Mouse (Mus musculus): ENCODE data around the gene Pet100. TPM values are rescaled to one million over a fixed set of nuclear protein-coding genes. Genes with fewer than 3 reads are reported as not detected.

Pet100 gene
- polyA plus RNA-seq, 1 experiment, result 23.6 TPM

DNA sequence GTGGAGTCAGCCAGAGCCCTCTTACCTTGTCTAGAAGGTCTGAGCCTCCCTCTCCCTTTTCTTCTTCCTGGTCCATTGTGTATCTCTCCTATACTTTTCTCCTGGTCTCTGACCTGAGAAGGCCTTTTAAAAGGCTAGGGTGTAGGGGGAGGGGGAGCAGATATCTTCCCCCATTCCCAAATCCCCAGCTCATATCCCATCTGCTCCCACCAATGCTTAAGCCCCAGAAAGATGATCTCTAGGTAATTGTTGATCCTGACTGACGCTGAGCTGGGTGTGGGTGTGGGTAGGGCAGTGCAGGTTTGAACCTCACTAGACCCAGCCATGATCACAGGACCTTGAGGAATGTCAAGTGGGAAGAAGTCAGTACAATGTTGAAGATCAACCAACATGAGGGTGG, 4.1 kb downstream of the Pet100 start, which contains the start of gene Pcp2:
Gene Pcp2, minus strand, starts transcription at position 101 of the 400 bp plus-strand sequence.
- Histone ChIP-seq H3K4me1 (ENCODE audit: control insufficient read depth, insufficient read depth, low read length) (peaks cover 4% of the 10 kb centered on the region), H3K27me3 (ENCODE audit: control insufficient read depth, insufficient read depth, low read length) (no peaks in the 10 kb centered on the region), H3K27ac (ENCODE audit: control insufficient read depth, insufficient read depth, low read depth, low read length) (no peak within 1 kb of the TSS), H3K36me3 (ENCODE audit: control insufficient read depth, insufficient read depth, low read length) (no peaks in the 10 kb centered on the region), H3K4me3 (ENCODE audit: control insufficient read depth, low read depth, low read length) (no peak within 1 kb of the TSS)
- TF ChIP-seq CTCF (IDR thresholded peaks at IDR 0.05; ENCODE audit: control insufficient read depth, insufficient read depth, insufficient replicate concordance, low read depth, low read length) (no peak), POLR2A (IDR thresholded peaks at IDR 0.05; ENCODE audit: control insufficient read depth, low read depth, low read length) (no peak)

- Histone ChIP-seq H3K4me1 (ENCODE audit: control insufficient read depth, insufficient read depth, low read length) (peaks cover 6% of the 10 kb centered on the region), H3K4me3 (ENCODE audit: control insufficient read depth, low read depth, low read length) (no peak overlapping the region), H3K36me3 (ENCODE audit: control insufficient read depth, insufficient read depth, low read length) (no peaks in the 10 kb centered on the region), H3K27me3 (ENCODE audit: control insufficient read depth, insufficient read depth, low read length) (no peaks in the 10 kb centered on the region), H3K27ac (ENCODE audit: control insufficient read depth, insufficient read depth, low read depth, low read length) (no peak overlapping the region)
- no peak for TF ChIP-seq CTCF (IDR thresholded peaks at IDR 0.05; ENCODE audit: control insufficient read depth, insufficient read depth, insufficient replicate concordance, low read depth, low read length)
- TF ChIP-seq POLR2A (IDR thresholded peaks at IDR 0.05; ENCODE audit: control insufficient read depth, low read depth, low read length), result no peak
Observed at GRCm38 (mm10) chr8:3626971-3627370, 5.6 kb downstream of the Pet100 start.

GRCm38 (mm10) chr8:3628014-3628413, 6.7 kb downstream of the Pet100 start:
- Histone ChIP-seq H3K27ac (ENCODE audit: control insufficient read depth, insufficient read depth, low read depth, low read length) (no peak overlapping the region), H3K36me3 (ENCODE audit: control insufficient read depth, insufficient read depth, low read length) (no peaks in the 10 kb centered on the region), H3K4me1 (ENCODE audit: control insufficient read depth, insufficient read depth, low read length) (peaks cover 4% of the 10 kb centered on the region; the same call in 1 of the 2 replicates), H3K27me3 (ENCODE audit: control insufficient read depth, insufficient read depth, low read length) (no peaks in the 10 kb centered on the region), H3K4me3 (ENCODE audit: control insufficient read depth, low read depth, low read length) (no peak overlapping the region)
- TF ChIP-seq POLR2A (IDR thresholded peaks at IDR 0.05; ENCODE audit: control insufficient read depth, low read depth, low read length) (no peak), CTCF (IDR thresholded peaks at IDR 0.05; ENCODE audit: control insufficient read depth, insufficient read depth, insufficient replicate concordance, low read depth, low read length) (no peak)

- peaks cover 4% of the 10 kb centered on the region; the same call in 1 of the 2 replicates for H3K4me1 ChIP-seq (ENCODE audit: control insufficient read depth, insufficient read depth, low read length)
- TF ChIP-seq POLR2A (IDR thresholded peaks at IDR 0.05; ENCODE audit: control insufficient read depth, low read depth, low read length) (peak; percentile 64), CTCF (IDR thresholded peaks at IDR 0.05; ENCODE audit: control insufficient read depth, insufficient read depth, insufficient replicate concordance, low read depth, low read length) (no peak)
- H3K27ac ChIP-seq (ENCODE audit: control insufficient read depth, insufficient read depth, low read depth, low read length), result no peak within 1 kb of the TSS
- no peaks in the 10 kb centered on the region for H3K27me3 ChIP-seq (ENCODE audit: control insufficient read depth, insufficient read depth, low read length)
- peak within 1 kb of the TSS; percentile 73 for H3K4me3 ChIP-seq (ENCODE audit: control insufficient read depth, low read depth, low read length)
- H3K36me3 ChIP-seq (ENCODE audit: control insufficient read depth, insufficient read depth, low read length), result no peaks in the 10 kb centered on the region
Observed at GRCm38 (mm10) chr8:3630647-3631477, 9.5 kb downstream of the Pet100 start, which contains the start of gene Stxbp2. Stxbp2 (plus strand) TSS chr8:3630955.

DNA sequence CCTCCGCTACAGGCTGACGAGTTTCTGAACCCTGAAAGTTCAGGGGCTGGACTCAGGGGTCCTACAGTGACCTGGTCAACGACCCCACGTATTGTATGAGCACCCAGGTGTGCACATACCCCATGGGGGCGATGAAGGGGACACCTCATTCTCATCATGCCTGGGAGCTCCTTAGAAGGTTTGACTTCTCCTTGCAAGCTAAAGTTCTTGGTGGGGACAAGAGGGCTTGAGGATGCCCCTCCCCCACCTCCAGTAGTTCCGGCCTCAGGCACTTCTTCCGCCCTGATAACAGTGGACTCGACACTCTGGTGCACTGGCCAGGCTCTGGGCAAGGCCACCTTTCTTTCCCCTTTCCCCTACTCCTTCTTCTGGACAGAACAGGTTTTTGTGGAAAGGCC, 10.1 kb downstream of the Pet100 start:
- H3K27ac ChIP-seq (ENCODE audit: control insufficient read depth, insufficient read depth, low read depth, low read length), result no peak overlapping the region
- no peak for TF ChIP-seq CTCF (IDR thresholded peaks at IDR 0.05; ENCODE audit: control insufficient read depth, insufficient read depth, insufficient replicate concordance, low read depth, low read length)
- no peak for TF ChIP-seq POLR2A (IDR thresholded peaks at IDR 0.05; ENCODE audit: control insufficient read depth, low read depth, low read length)
- no peaks in the 10 kb centered on the region for H3K27me3 ChIP-seq (ENCODE audit: control insufficient read depth, insufficient read depth, low read length)

DNA sequence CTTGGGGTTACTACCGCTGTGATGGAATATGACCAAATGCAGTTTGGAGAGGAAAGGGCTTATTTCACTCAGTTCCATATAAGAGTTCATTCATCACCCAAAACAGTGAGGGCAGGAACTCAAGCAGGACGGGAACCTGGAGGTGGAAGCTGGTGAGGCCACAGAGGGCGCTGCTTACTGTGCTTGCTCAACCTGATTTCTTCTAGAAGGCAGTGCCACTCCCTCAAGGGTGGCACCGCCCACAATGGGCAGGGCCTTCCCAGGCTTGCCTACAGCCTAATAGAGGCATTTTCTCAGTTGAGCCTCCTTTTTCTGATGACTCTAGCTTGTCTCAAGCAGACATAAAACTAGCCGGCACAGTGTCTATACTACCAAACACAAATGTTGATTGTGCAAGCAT, 24.5 kb downstream of the Pet100 start:
- Histone ChIP-seq H3K27me3 (ENCODE audit: control insufficient read depth, insufficient read depth, low read length) (no peaks in the 10 kb centered on the region), H3K4me3 (ENCODE audit: control insufficient read depth, low read depth, low read length) (no peak overlapping the region), H3K36me3 (ENCODE audit: control insufficient read depth, insufficient read depth, low read length) (no peaks in the 10 kb centered on the region), H3K27ac (ENCODE audit: control insufficient read depth, insufficient read depth, low read depth, low read length) (no peak overlapping the region), H3K4me1 (ENCODE audit: control insufficient read depth, insufficient read depth, low read length) (no peaks in the 10 kb centered on the region)
- no peak for TF ChIP-seq POLR2A (IDR thresholded peaks at IDR 0.05; ENCODE audit: control insufficient read depth, low read depth, low read length)
- no peak for TF ChIP-seq CTCF (IDR thresholded peaks at IDR 0.05; ENCODE audit: control insufficient read depth, insufficient read depth, insufficient replicate concordance, low read depth, low read length)

More for the DNA sequence above, 10.1 kb downstream of the Pet100 start:
- H3K4me1 ChIP-seq (ENCODE audit: control insufficient read depth, insufficient read depth, low read length), result peaks cover 4% of the 10 kb centered on the region; the same call in 1 of the 2 replicates
- peak overlapping the region; percentile 73 for H3K4me3 ChIP-seq (ENCODE audit: control insufficient read depth, low read depth, low read length)
- no peaks in the 10 kb centered on the region for H3K36me3 ChIP-seq (ENCODE audit: control insufficient read depth, insufficient read depth, low read length)

GRCm38 (mm10) chr8:3646824-3647531, 25.6 kb downstream of the Pet100 start:
- no peak overlapping the region for H3K27ac ChIP-seq (ENCODE audit: control insufficient read depth, insufficient read depth, low read depth, low read length)
- H3K36me3 ChIP-seq (ENCODE audit: control insufficient read depth, insufficient read depth, low read length), result no peaks in the 10 kb centered on the region
- no peak for TF ChIP-seq POLR2A (IDR thresholded peaks at IDR 0.05; ENCODE audit: control insufficient read depth, low read depth, low read length)
- no peak for TF ChIP-seq CTCF (IDR thresholded peaks at IDR 0.05; ENCODE audit: control insufficient read depth, insufficient read depth, insufficient replicate concordance, low read depth, low read length)
- H3K4me3 ChIP-seq (ENCODE audit: control insufficient read depth, low read depth, low read length), result no peak overlapping the region
- H3K4me1 ChIP-seq (ENCODE audit: control insufficient read depth, insufficient read depth, low read length), result no peaks in the 10 kb centered on the region
- H3K27me3 ChIP-seq (ENCODE audit: control insufficient read depth, insufficient read depth, low read length), result no peaks in the 10 kb centered on the region

Measured in testis, adult 2 months (tissue).